Mouse (Mus musculus): Measurements from ENCODE around the gene Ppfia3.

- TF ChIP-seq POLR2A (IDR thresholded peaks at IDR 0.05; ENCODE audit: borderline replicate concordance, control insufficient read depth, low read depth, low read length) (peak; percentile 20; the same call in 1 of the 2 replicates), CTCF (IDR thresholded peaks at IDR 0.05; ENCODE audit: control insufficient read depth, insufficient read depth, low read length) (peak; percentile 70)
These were observed 431 bp upstream of the Ppfia3 start for GRCm38 (mm10) chr7:45367020-45367880.

Data from bone marrow, adult 2 months (tissue).